Mouse (Mus musculus): ENCODE measurements around the gene Grrp1.

GRCm38 (mm10) chr4:134300316-134300715, 46.4 kb upstream of the Grrp1 start:
- TF ChIP-seq CTCF (conservative IDR thresholded peaks at IDR 0.05; ENCODE audit: low read length) = no peak
- TF ChIP-seq NANOG (IDR thresholded peaks at IDR 0.05; ENCODE audit: borderline replicate concordance, low read length) = no peak
- no peak for TF ChIP-seq POU5F1 (IDR thresholded peaks at IDR 0.05; ENCODE audit: borderline replicate concordance, low read length)
